Mouse (Mus musculus) embryonic facial prominence, embryonic 11.5 days (tissue): ENCODE results near the gene Lypd8. TPM values are rescaled to one million over a fixed set of nuclear protein-coding genes. Genes with fewer than 3 reads are reported as not detected.
"Not testable (repeated sequence)": the region's sequence is repeated elsewhere in the genome, so short reads cannot be mapped to it uniquely, and the experiment has no call there.

ENCODE experiments used
- ATAC-seq: fragments of 200-750 bp; cut with Nextera tagmentation; replicated peaks from 2 replicates; pipeline ENCODE4 v1.8.0; 2017; ENCODE audit warnings: low read depth; ENCODE audit not compliant: insufficient number of reproducible peaks, low FRiP score, low TSS enrichment
- DNase-seq: peaks from one replicate; pipeline ENCODE4 v3.0.0-alpha.2; 2015; ENCODE audit warnings: low spot score
- H3K27ac ChIP-seq: fragments of 300-500 bp; sonication (generic); replicated peaks from 2 replicates; pipeline ENCODE4 v1.5.1; 2014; ENCODE audit warnings: mild to moderate bottlenecking, low read depth, low read length, control low read depth
- H3K27me3 ChIP-seq: fragments of 300-500 bp; sonication (generic); 2 replicates; pipeline ENCODE4 v1.6.1; 2014; ENCODE audit warnings: mild to moderate bottlenecking, low read length, moderate library complexity, mixed read lengths; ENCODE audit not compliant: control insufficient read depth, insufficient read depth
- H3K36me3 ChIP-seq: fragments of 300-500 bp; sonication (generic); replicated peaks from 2 replicates; pipeline ENCODE4 v1.6.1; 2014; ENCODE audit warnings: low read depth, mild to moderate bottlenecking, low read length, moderate library complexity, mixed read lengths; ENCODE audit not compliant: control insufficient read depth, insufficient read depth
- H3K4me1 ChIP-seq: fragments of 300-500 bp; sonication (generic); 2 replicates; pipeline ENCODE4 v1.6.1; 2014; ENCODE audit warnings: low read length, mixed read lengths; ENCODE audit not compliant: control insufficient read depth, insufficient read depth
- H3K4me2 ChIP-seq: fragments of 300-500 bp; sonication (generic); 2 replicates; pipeline ENCODE4 v1.6.1; 2014; ENCODE audit warnings: low read depth, mild to moderate bottlenecking, control low read depth, low read length, moderate library complexity
- H3K4me3 ChIP-seq: fragments of 300-500 bp; sonication (generic); 2 replicates; pipeline ENCODE4 v1.5.1; 2014; ENCODE audit warnings: low read depth, low read length, control low read depth
- H3K9ac ChIP-seq: fragments of 300-500 bp; sonication (generic); replicated peaks from 2 replicates; pipeline ENCODE4 v1.6.1; 2014; ENCODE audit warnings: mild to moderate bottlenecking, control low read depth, low read length
- H3K9me3 ChIP-seq: fragments of 300-500 bp; sonication (generic); replicated peaks from 2 replicates; pipeline ENCODE4 v1.6.1; 2016; ENCODE audit warnings: mild to moderate bottlenecking, low read length, inconsistent platforms, mixed read lengths; ENCODE audit not compliant: control insufficient read depth
- WGBS: fragments of 180-500 bp; shearing (Covaris S2); extraction: QIAGEN DNeasy Blood & Tissue Kit; methylation state at CpG from one replicate; pipeline ENCODE4 v1.1.7; 2014; 5-methylcytosine and 5-hydroxymethylcytosine counted together
- polyA plus RNA-seq: library from polyadenylated mRNA; unstranded; fragments of >200 nt; fragmentation: Nextera tagmentation; extraction: Ambion mirVana; gene quantifications from 2 replicates; pipeline ENCODE4 v1.2.1, GENCODE M21; 2014

The Lypd8 gene
- polyA plus RNA-seq, 1 experiment from 2014 or later, result not detected

DNA sequence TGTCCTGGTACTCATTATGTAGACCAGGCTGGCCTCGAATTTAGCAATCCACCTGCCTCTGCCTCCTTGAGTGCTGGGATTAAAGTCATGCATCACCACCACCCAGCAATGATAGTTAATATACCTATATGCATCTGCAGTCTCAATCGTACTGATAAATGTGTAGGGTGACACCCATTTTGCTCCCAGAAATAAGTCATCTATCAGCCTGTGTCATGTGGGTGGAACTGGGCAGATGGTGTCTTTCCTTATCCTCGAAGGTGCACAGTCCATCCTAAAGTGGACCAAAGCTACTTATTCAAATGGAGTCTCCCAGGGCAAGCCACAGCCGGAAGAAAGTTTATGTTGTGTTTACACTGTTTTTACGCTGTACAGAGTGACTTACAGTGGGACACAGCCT lies 27.7 kb upstream of the Lypd8 start:
- no peak overlapping the region for H3K27ac ChIP-seq
- H3K4me2 ChIP-seq, result no peak overlapping the region
- H3K9ac ChIP-seq, result no peak overlapping the region
- ATAC-seq, result no peak
- H3K27me3 ChIP-seq, result no peaks in the 10 kb centered on the region
- DNase-seq, result no peak
- 88% methylated on average over 5 of the region's 5 CpGs for WGBS
- peaks cover under 1% of the 10 kb centered on the region for H3K36me3 ChIP-seq
- no peaks in the 10 kb centered on the region for H3K4me1 ChIP-seq
- no peak overlapping the region for H3K4me3 ChIP-seq
- no peaks in the 10 kb centered on the region for H3K9me3 ChIP-seq

DNA sequence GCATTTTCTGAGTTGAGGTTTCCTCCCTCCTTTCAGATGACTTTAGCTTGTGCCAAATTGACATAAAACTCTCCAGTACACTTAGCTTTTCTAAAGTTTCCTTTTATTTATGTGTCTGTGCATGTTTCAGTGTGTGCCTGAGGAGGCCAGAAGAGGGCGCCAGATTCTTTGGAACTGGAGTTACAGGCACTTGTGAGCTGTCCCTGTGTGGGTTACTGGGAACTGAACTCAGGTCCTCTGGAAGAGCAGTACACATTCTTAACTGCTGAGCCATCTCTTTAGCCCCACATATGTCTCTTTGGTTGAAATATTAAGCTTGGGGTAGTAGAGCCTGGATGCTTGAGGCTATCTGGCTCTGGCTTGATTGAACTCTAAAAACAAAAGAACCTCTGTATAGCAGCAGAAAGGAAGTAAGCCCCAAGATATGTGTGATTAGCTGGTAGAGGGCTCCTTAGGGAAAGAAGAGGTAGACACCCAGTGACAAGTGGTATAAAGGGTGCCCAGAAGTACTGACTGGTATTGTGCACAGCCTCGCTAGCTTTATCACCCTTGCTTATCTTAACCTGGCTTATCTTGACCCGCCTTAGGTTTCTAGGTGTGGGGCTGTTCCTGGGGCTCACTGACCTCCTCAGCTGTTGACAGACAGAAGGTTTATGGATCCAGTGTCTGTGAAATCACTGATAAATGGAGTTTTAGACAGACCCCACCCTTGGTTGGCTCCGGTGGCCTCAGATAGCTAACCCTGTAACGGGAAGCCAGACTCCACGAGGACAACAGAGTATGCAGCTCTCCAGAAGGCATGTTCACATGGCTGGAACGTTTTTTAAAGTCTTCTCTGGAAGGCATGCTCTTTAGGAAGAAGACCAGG lies 25.9 kb upstream of the Lypd8 start:
- Histone ChIP-seq H3K27me3 (no peaks in the 10 kb centered on the region), H3K4me1 (no peaks in the 10 kb centered on the region), H3K4me3 (no peak overlapping the region), H3K27ac (no peak overlapping the region), H3K36me3 (no peaks in the 10 kb centered on the region), H3K4me2 (no peak overlapping the region), H3K9me3 (no peaks in the 10 kb centered on the region), H3K9ac (no peak overlapping the region)
- DNase-seq (peak; percentile 9), ATAC-seq (no peak)
- 65% methylated on average over 7 of the region's 7 CpGs for WGBS

DNA sequence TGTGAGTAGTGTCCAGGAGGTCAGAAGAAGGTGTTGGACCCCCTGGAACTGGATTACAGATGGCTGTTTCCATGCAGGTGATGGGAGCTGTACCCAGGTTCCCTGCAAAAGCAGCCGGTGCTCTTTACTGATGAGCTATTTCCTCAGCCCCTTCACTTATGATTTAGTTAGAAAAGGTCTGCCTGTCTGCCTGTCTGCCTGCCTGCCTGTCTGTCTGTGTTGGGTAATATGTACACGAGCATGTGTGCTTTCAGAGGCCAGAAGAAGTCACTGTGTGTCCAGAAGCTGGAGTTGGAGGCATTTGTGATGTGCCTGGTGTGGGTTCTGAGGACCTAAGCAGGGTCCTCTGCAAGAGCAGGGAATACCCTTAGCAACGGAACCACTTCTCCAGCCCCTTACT lies 25.1 kb upstream of the Lypd8 start:
- Histone ChIP-seq H3K27ac (no peak overlapping the region), H3K36me3 (no peaks in the 10 kb centered on the region), H3K4me2 (no peak overlapping the region), H3K9me3 (no peaks in the 10 kb centered on the region), H3K4me1 (no peaks in the 10 kb centered on the region), H3K4me3 (no peak overlapping the region), H3K27me3 (no peaks in the 10 kb centered on the region), H3K9ac (no peak overlapping the region)
- ATAC-seq, result no peak
- WGBS, result 70% methylated on average over 3 of the region's 3 CpGs
- no peak for DNase-seq

DNA sequence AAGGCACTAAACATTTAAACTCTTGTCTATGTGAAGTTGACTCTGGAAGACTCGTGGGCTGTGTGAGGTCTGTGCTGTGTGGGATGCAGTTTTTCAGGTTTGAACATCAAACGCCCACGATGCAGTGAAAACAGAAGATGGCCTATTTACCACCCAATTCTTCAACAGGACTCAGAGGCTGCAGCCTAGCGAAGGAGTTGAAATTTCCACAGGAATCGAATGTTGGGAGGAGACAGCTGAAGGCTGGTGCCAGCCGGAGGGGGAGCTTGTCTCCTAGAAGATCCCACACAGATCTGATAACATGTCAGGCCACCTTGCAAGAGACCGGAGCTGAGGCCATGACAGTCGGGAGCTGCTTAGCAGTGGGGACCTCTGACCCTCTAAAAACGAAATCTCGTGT lies 24.4 kb upstream of the Lypd8 start:
- Histone ChIP-seq H3K27me3 (no peaks in the 10 kb centered on the region), H3K4me3 (no peak overlapping the region), H3K4me2 (no peak overlapping the region), H3K9ac (no peak overlapping the region), H3K36me3 (no peaks in the 10 kb centered on the region), H3K9me3 (no peaks in the 10 kb centered on the region), H3K4me1 (no peaks in the 10 kb centered on the region), H3K27ac (no peak overlapping the region)
- WGBS, result 71% methylated on average over 10 of the region's 10 CpGs
- DNase-seq (no peak), ATAC-seq (no peak)

DNA sequence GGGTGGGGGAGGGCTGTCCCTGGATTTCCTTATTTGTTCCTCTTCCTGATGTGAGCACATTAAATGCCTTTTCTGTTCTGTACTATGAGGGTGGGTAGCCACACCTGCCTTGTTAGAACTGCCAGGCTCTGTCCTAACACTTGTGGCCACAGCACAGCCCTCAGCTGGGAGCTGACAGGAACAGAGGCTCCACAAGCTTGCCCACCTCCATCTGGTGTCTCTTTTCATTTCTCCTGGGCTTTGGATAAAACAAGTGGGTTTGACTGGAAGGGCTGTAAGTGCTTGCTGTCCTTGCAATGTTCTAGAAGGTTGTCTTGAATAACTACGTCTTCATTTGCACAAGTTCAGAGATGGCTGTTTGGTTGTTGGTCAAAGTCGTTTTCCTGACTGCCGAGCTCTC lies 23.9 kb upstream of the Lypd8 start:
- Histone ChIP-seq H3K36me3 (no peaks in the 10 kb centered on the region), H3K9ac (no peak overlapping the region), H3K27me3 (no peaks in the 10 kb centered on the region), H3K4me2 (no peak overlapping the region), H3K9me3 (no peaks in the 10 kb centered on the region), H3K27ac (no peak overlapping the region), H3K4me3 (no peak overlapping the region), H3K4me1 (no peaks in the 10 kb centered on the region)
- DNase-seq, result no peak
- 79% methylated on average over 3 of the region's 3 CpGs for WGBS
- ATAC-seq, result no peak

DNA sequence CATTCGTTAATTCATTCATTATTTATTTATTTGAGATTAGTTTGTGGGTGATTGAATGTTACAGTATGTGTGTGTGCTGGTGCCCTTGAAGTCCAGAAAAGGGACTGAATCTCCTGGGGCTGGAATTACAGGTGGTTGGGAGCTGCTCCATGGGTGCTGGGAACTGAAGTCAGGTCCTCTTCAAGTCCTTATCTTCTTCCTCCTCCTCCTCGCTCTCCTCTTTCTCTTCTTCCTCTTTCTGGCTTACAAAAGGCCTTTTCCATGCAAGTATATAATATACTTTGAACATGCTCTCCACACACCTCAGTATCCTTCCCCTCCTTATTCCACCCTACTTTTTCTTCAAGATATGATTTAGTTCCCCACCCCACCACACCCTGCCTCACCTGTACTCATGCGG lies 21.8 kb upstream of the Lypd8 start:
- Histone ChIP-seq H3K4me2 (no peak overlapping the region), H3K4me1 (no peaks in the 10 kb centered on the region), H3K27ac (no peak overlapping the region), H3K9me3 (no peaks in the 10 kb centered on the region), H3K9ac (no peak overlapping the region), H3K36me3 (no peaks in the 10 kb centered on the region), H3K27me3 (no peaks in the 10 kb centered on the region), H3K4me3 (no peak overlapping the region)
- WGBS, result 89% methylated on average over 3 of the region's 3 CpGs
- DNase-seq, result no peak
- no peak for ATAC-seq

DNA sequence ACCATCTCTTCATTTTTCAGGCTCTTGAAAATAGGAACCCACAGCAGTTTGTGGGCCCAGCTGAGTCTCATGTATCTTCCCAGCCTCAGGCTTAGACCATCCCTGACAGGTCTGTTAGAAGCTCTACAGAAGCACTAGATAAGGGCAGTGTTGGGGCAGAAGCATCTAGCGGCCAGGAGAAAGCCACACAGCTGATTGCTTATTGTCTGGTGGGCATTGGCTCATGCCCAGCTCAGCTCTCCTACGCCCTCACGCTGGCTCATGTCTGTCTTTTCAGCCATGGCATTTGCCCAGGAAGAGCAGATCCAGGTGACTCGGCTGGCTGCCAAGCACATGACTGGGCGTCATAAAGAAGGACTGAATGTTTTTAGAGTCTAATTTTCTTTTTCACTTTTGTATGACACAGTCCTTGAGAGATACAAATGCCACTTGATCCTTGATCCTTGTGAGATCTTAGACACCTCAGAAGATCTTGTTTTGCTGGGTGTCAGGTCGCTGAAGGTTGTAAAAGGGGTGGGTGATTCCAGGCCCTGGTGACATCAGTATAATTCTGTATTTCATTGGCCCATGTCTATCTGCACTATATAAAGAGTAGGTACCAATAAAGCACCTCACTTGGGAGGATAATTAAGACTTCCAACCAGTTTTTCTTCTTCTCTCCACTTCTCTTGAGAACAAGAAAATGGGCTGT lies 20.9 kb upstream of the Lypd8 start:
- Histone ChIP-seq H3K4me3 (no peak overlapping the region), H3K9me3 (no peaks in the 10 kb centered on the region), H3K4me2 (no peak overlapping the region), H3K27me3 (no peaks in the 10 kb centered on the region), H3K4me1 (no peaks in the 10 kb centered on the region), H3K36me3 (no peaks in the 10 kb centered on the region), H3K9ac (no peak overlapping the region), H3K27ac (no peak overlapping the region)
- 84% methylated on average over 6 of the region's 6 CpGs for WGBS
- DNase-seq (no peak), ATAC-seq (no peak)

DNA sequence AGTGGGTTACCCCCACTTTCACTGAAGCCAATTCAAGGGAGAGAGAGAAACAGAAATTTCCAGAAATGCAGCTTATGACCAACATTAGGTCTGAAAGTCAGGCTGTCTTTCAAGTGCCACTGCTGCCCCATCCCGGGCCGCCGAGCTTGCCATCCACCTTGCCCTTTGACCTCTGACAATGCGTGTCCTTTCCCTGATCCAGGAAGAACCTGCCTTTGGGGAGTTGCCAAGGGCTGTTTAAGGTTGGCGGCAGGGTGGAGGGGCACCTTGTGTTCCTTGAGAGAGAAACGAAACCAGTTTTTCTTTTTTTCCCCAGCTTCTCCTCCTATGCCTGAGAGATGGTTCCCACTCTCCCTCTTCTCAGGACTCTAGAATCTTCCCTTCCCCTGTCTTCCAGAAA lies 16.3 kb upstream of the Lypd8 start:
- not testable (repeated sequence) for DNase-seq, H3K27me3 ChIP-seq, ATAC-seq, H3K27ac ChIP-seq, H3K4me2 ChIP-seq, H3K9ac ChIP-seq, H3K4me1 ChIP-seq, H3K9me3 ChIP-seq, H3K4me3 ChIP-seq, H3K36me3 ChIP-seq
- WGBS, result no CpG with 5 or more reads among the region's 6 CpGs
